ENCODE assay signal across 8 mouse cellular contexts in the genomic region with DNA sequence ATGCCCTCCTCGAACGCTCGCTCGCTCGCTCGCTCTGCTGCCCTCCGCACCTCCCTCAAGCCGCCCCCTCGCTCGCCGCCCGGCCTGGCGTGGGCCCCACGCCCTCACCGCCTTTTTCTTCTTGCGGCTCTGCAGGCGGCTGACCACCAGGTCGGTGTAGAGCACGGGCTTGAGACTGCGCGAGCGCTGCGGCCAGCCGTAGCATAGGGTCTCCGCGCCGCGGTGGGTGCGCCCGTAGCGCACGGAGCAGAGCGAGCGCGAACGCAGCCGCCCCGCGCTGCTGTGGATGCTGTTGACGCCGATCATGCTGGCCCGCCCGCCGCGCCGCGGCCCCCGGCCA. TPM values are rescaled to one million over a fixed set of nuclear protein-coding genes. Genes with fewer than 3 reads are reported as not detected.
A peak's percentile ranks its signal among the peaks of the same experiment; 100 is the strongest.
DNase-seq lines count a peak whose midpoint lies in the region; ATAC-seq and TF ChIP-seq lines count a peak whose summit lies in the region.

No protein-coding gene starts in this region.

- peak overlapping the region; percentile 46 for H3K4me3 ChIP-seq in lung, embryonic 14.5 days (ENCODE audit: low read depth, low read length)
- peak overlapping the region; percentile 47 for H3K4me3 ChIP-seq in forebrain, embryonic 12.5 days (replicated peaks)
- peak overlapping the region; percentile 71 for H3K4me3 ChIP-seq in layer of hippocampus, adult 2 months
- peak overlapping the region; percentile 52 for H3K4me3 ChIP-seq in neural tube, embryonic 13.5 days

- no peaks in the 10 kb centered on the region for H3K9me3 ChIP-seq in lung, embryonic 14.5 days (ENCODE audit: low read depth, low read length)
- no peaks in the 10 kb centered on the region for H3K9me3 ChIP-seq in forebrain, embryonic 12.5 days
- no peaks in the 10 kb centered on the region for H3K9me3 ChIP-seq in neural tube, embryonic 13.5 days

- WGBS in lung, embryonic 14.5 days = under 1% methylated on average over 48 of the region's 48 CpGs
- WGBS in forebrain, embryonic 12.5 days = under 1% methylated on average over 47 of the region's 48 CpGs
- under 1% methylated on average over 40 of the region's 48 CpGs for WGBS in neural tube, embryonic 13.5 days

- H3K4me2 ChIP-seq in lung, embryonic 14.5 days = peak overlapping the region; percentile 72
- peak overlapping the region; percentile 64 for H3K4me2 ChIP-seq in forebrain, embryonic 12.5 days
- H3K4me2 ChIP-seq in neural tube, embryonic 13.5 days = peak overlapping the region; percentile 66

- H3K9ac ChIP-seq in lung, embryonic 14.5 days = peak overlapping the region; percentile 41; the same call in 1 of the 2 replicates
- peak overlapping the region; percentile 59 for H3K9ac ChIP-seq in forebrain, embryonic 12.5 days
- peak overlapping the region; percentile 81 for H3K9ac ChIP-seq in neural tube, embryonic 13.5 days

- H3K4me1 ChIP-seq in lung, embryonic 14.5 days (ENCODE audit: insufficient read depth) = no peaks in the 10 kb centered on the region
- peaks cover 59% of the 10 kb centered on the region for H3K4me1 ChIP-seq in forebrain, embryonic 12.5 days
- H3K4me1 ChIP-seq in neural tube, embryonic 13.5 days (replicated peaks) = peaks cover 66% of the 10 kb centered on the region

- no peak for TF ChIP-seq CTCF in lung, embryonic 14.5 days (IDR thresholded peaks at IDR 0.05; ENCODE audit: low read depth)
- TF ChIP-seq CTCF in layer of hippocampus, adult 2 months (conservative IDR thresholded peaks at IDR 0.05) = no peak

- H3K27me3 ChIP-seq in lung, embryonic 14.5 days (ENCODE audit: insufficient read depth, low read length) = peaks cover 83% of the 10 kb centered on the region
- H3K27me3 ChIP-seq in forebrain, embryonic 12.5 days = peaks cover 89% of the 10 kb centered on the region
- peaks cover 83% of the 10 kb centered on the region for H3K27me3 ChIP-seq in neural tube, embryonic 13.5 days

- H3K27ac ChIP-seq in lung, embryonic 14.5 days (ENCODE audit: low read depth) = no peak overlapping the region; the same call in 1 of the 2 replicates
- no peak overlapping the region for H3K27ac ChIP-seq in forebrain, embryonic 12.5 days
- peak overlapping the region; percentile 93 for H3K27ac ChIP-seq in layer of hippocampus, adult 2 months
- H3K27ac ChIP-seq in neural tube, embryonic 13.5 days (replicated peaks) = peak overlapping the region; percentile 24; the same call in 1 of the 2 replicates

- ATAC-seq in cerebellum, adult (ENCODE audit: insufficient number of reproducible peaks, low FRiP score, low TSS enrichment) = no peak
- ATAC-seq in lung, embryonic 14.5 days (ENCODE audit: insufficient read depth) = peak; percentile 5; the same call in 1 of the 2 replicates
- ATAC-seq in forebrain, embryonic 12.5 days (ENCODE audit: low FRiP score) = no peak
- ATAC-seq in neural tube, embryonic 13.5 days (ENCODE audit: low read depth) = peak; percentile 5

- no peaks in the 10 kb centered on the region for H3K36me3 ChIP-seq in lung, embryonic 14.5 days (ENCODE audit: insufficient read depth)
- H3K36me3 ChIP-seq in forebrain, embryonic 12.5 days (replicated peaks) = no peaks in the 10 kb centered on the region
- H3K36me3 ChIP-seq in neural tube, embryonic 13.5 days = peaks cover 12% of the 10 kb centered on the region

- peak; percentile 29 for DNase-seq in cerebellum, adult 11 months
- peak; percentile 14 for DNase-seq in lung, embryonic 14.5 days
- no peak for DNase-seq in lung, adult 18-20 months
- DNase-seq in layer of hippocampus, adult 2 months (ENCODE audit: low spot score in 2 of 2) = no peak
- DNase-seq in thymus, postnatal 14 days = no peak

RNA-seq across cellular contexts. Expression of gene Psd, which starts 9.4 kb away (rescaled TPM):
- polyA plus RNA-seq in lung, embryonic 14.5 days (2014; fragmentation: Nextera tagmentation; extraction: Ambion mirVana) = 9.9 and 10.5 TPM in 2 replicates
- polyA plus RNA-seq in forebrain, embryonic 12.5 days (2016; fragmentation: Nextera tagmentation; extraction: Ambion mirVana) = 23.1 and 25.4 TPM in 2 replicates
- total RNA-seq in layer of hippocampus, adult 2 months (2021) = 100 to 1,000 TPM; 761 to 778 TPM
- 47.2 and 53.8 TPM in 2 replicates for polyA plus RNA-seq in neural tube, embryonic 13.5 days (2015; fragmentation: Nextera tagmentation; extraction: Ambion mirVana)

RNA-seq across cellular contexts. Expression of gene Fbxl15, which starts 10.5 kb away (rescaled TPM):
- polyA plus RNA-seq in lung, embryonic 14.5 days (2014; fragmentation: Nextera tagmentation; extraction: Ambion mirVana) = 12.6 and 13.1 TPM in 2 replicates
- polyA plus RNA-seq in forebrain, embryonic 12.5 days (2016; fragmentation: Nextera tagmentation; extraction: Ambion mirVana) = 23.5 and 24.5 TPM in 2 replicates
- total RNA-seq in layer of hippocampus, adult 2 months (2021) = 10 to 100 TPM; 26.8 to 28.9 TPM
- 37.7 and 39.1 TPM in 2 replicates for polyA plus RNA-seq in neural tube, embryonic 13.5 days (2015; fragmentation: Nextera tagmentation; extraction: Ambion mirVana)

RNA-seq across cellular contexts. Expression of gene Nfkb2, which starts 13.4 kb away (rescaled TPM):
- polyA plus RNA-seq in lung, embryonic 14.5 days (2014; fragmentation: Nextera tagmentation; extraction: Ambion mirVana) = 7.7 TPM in 2 replicates
- polyA plus RNA-seq in forebrain, embryonic 12.5 days (2016; fragmentation: Nextera tagmentation; extraction: Ambion mirVana) = 2.5 and 2.9 TPM in 2 replicates
- total RNA-seq in layer of hippocampus, adult 2 months (2021) = 1 to 10 TPM; 2.1 to 2.4 TPM
- 2.4 and 2.6 TPM in 2 replicates for polyA plus RNA-seq in neural tube, embryonic 13.5 days (2015; fragmentation: Nextera tagmentation; extraction: Ambion mirVana)

RNA-seq across cellular contexts. Expression of gene Cuedc2, which starts 21.0 kb away (rescaled TPM):
- 132 and 145 TPM in 2 replicates for polyA plus RNA-seq in lung, embryonic 14.5 days (2014; fragmentation: Nextera tagmentation; extraction: Ambion mirVana)
- 226 TPM in 2 replicates for polyA plus RNA-seq in forebrain, embryonic 12.5 days (2016; fragmentation: Nextera tagmentation; extraction: Ambion mirVana)
- total RNA-seq in layer of hippocampus, adult 2 months (2021) = 100 to 1,000 TPM; 171 to 178 TPM
- 318 and 357 TPM in 2 replicates for polyA plus RNA-seq in neural tube, embryonic 13.5 days (2015; fragmentation: Nextera tagmentation; extraction: Ambion mirVana)

RNA-seq across cellular contexts. Expression of gene Mfsd13a, which starts 23.4 kb away (rescaled TPM):
- polyA plus RNA-seq in lung, embryonic 14.5 days (2014; fragmentation: Nextera tagmentation; extraction: Ambion mirVana) = 9.9 and 11.6 TPM in 2 replicates
- 8.8 and 9.3 TPM in 2 replicates for polyA plus RNA-seq in forebrain, embryonic 12.5 days (2016; fragmentation: Nextera tagmentation; extraction: Ambion mirVana)
- 10 to 100 TPM; 30.2 to 30.5 TPM for total RNA-seq in layer of hippocampus, adult 2 months (2021)
- polyA plus RNA-seq in neural tube, embryonic 13.5 days (2015; fragmentation: Nextera tagmentation; extraction: Ambion mirVana) = 10.3 and 10.6 TPM in 2 replicates

Comparison
In these comparisons a context has a peak if more than half of its experiments do, and no peak if none do; other contexts are left out.
1. DNase-seq: peak in cerebellum, adult 11 months (single experiment) and lung, embryonic 14.5 days (single experiment); none in lung, adult 18-20 months (0 of 2), layer of hippocampus, adult 2 months (0 of 2) and thymus, postnatal 14 days (single experiment).
2. ATAC-seq: peak in lung, embryonic 14.5 days (single experiment) and neural tube, embryonic 13.5 days (single experiment); none in cerebellum, adult (single experiment) and forebrain, embryonic 12.5 days (single experiment).
3. H3K27ac ChIP-seq: peak in layer of hippocampus, adult 2 months (single experiment) and neural tube, embryonic 13.5 days (single experiment); none in lung, embryonic 14.5 days (single experiment) and forebrain, embryonic 12.5 days (single experiment).
4. Peak in every context shown above with its lines, with median percentiles within 50 percentile points of each other: H3K4me2 ChIP-seq, H3K4me3 ChIP-seq and H3K9ac ChIP-seq.